Mouse (Mus musculus): Measurements from ENCODE around the gene Gm28434.

Gm28434 gene

DNA sequence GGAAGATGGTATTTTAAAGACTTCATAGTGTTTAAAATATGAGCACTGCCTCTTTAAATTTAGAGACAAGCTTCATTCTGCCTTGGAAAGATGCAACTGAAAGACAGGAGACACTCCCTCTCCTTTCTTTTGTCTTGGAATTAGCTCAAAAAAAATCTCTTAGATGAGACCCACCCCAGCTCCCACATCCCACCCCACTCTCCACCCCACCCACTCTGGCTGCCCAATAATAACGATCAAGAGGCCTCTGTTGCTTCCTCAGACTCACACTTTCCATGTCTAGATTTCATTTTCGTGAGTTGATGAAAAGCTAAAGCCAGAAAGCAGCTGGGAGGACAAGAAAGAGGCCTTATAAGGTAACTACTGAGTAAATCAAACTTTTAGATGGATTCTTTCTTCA, at the start of gene Gm28434, which contains the start of gene 2310003L06Rik:
TSS of gene Gm28434 (plus strand) at position 317 of the 400 bp plus-strand sequence.
TSS of gene 2310003L06Rik (plus strand) at position 259 of the 400 bp plus-strand sequence.
- no peak for DNase-seq (ENCODE audit: low read depth)

- DNase-seq (ENCODE audit: low read depth) = no peak
Measured at GRCm38 (mm10) chr5:87925372-87925771, 43.9 kb upstream of the Gm28434 start, which contains the start of gene Csn3. Gene Csn3 (plus strand): TSS chr5:87925579.

GRCm38 (mm10) chr5:87931603-87932002, 37.7 kb upstream of the Gm28434 start:
- no peak for DNase-seq (ENCODE audit: low read depth)

GRCm38 (mm10) chr5:87940752-87941151, 28.6 kb upstream of the Gm28434 start:
- no peak for DNase-seq (ENCODE audit: low read depth)

DNA sequence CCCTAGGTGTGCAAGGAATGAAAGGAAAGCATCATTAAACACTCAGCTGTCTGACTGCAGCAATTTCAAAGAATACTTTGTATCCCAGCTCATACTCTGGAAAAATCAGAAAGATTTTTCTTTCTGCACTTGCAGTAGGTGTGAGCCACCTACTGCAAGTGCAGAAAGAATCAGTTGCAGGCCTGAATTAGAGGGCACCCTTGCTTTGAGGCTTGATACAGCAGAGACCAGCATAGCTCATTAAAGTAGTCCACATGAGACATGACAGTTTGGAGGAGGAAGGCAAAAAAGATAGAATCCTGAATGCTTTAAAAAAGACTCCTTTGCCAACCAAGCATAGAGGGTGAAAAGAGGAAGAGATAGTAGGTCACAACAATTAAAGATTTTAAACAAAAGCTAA, 26.8 kb upstream of the Gm28434 start:
- DNase-seq (ENCODE audit: low read depth) = no peak

DNA sequence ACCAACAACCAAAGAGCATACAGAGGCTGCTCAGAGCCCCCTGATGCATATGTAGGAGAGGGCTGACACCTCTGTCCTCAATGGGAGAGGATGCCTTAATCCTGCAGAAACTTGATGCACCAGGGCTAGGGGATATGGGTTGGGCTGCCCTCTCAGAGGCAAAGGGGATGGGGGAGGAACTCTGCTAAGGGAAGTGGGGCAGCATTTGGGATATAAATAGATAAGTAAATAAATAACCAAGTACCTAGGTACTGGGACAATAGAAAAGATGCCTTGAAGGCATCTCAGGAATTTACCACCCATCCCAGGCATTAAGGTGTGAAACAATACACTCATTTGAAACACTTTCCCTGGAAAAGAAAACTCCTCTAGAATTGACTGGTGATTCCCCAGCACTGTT, 17.5 kb upstream of the Gm28434 start:
- DNase-seq (ENCODE audit: low read depth) = no peak

DNA sequence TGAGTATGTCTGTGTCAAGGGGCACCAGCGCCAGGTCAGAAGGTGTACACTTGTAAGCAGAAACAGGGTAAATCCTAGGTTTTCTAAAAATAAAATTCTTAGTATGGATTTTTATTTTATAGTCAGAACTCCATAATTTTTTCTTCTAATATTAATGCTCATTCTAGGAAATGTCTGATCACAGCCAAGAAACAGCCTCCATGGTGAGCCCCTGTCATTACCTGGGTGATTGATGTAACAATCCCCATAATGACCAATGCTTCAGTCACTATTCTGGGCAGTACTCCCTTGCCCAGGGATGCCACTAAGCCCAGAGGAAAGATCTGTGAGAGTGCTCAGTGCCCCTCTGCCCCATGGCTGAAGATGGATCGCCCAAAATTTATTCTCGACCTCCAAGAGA, 9.8 kb downstream of the Gm28434 start, which contains the start of gene Cabs1:
TSS of gene Cabs1 (plus strand) at position 301 of the 400 bp plus-strand sequence.
- DNase-seq (ENCODE audit: low read depth) = no peak

DNA sequence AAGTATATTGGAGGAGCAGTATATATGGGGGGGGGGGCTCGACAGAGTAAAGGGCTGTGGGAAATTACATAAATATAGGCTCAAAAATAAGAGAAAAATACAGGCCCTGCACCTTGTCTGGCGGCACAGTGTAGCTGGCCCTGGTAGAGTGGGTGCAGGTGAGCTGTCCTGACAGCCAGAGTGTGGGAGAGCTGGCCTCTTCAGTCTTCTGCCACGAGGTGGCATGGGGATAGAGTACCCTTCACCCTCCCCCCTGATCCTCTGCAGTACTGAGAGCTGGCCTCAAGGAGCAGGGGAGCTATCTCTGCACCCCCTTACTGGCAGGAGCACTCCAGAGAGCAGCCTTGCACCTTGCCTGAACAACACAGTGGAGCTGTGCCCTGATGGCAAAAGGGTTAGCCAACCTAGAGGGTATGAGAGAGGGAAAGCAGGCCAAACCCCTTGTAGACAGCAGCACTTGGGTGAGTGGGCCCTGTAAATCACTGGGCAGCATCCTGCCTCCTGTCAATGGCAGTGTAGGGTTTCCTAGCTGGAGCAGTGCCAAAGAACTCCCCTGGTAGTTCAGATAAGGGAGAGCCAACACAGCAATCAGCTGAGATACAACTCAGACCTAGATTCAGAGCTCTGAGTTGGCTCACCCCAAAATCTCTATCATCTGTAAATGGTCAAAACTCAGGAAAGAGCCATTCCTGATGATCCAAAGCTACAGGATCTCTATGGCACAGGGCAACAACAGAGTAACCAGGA, 13.3 kb downstream of the Gm28434 start:
- no peak for DNase-seq (ENCODE audit: low read depth)

GRCm38 (mm10) chr5:88002249-88002648, 32.9 kb downstream of the Gm28434 start, which contains the start of gene Smr3a:
Gene Smr3a (plus strand): TSS chr5:88002549.
- no peak for DNase-seq (ENCODE audit: low read depth)

DNA sequence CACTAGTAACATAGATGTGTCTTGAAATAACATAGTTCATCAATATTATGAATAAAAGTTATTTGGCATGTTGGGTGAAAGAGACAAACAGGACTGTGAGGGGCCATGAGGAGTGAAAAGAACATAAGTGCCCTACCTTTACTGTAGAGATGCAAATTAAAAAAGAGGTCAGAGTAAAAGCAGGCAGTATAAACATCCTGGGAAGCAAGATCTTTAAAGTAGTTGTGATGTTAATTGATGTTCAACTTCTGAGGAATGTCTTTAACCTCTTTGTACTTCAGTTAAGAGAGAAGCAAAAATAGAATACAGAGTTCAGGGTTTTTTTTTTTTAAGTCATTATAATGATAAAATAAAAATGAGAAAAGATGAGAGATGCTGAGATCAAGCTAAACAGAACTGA, 35.9 kb downstream of the Gm28434 start:
- no peak for DNase-seq (ENCODE audit: low read depth)

All from naive thymus-derived CD4-positive, alpha-beta T cell, adult 2 months (primary cell).